Mouse (Mus musculus) myocyte (in vitro differentiated cells): ENCODE results near the gene Rapgef4.

Experiments used
- CEBPB ChIP-seq: IDR thresholded peaks from 2 replicates; pipeline ENCODE4 v1.6.1; 2011; ENCODE audit warnings: mild to moderate bottlenecking, moderate library complexity; ENCODE audit not compliant: poor library complexity, insufficient read depth, severe bottlenecking
- MAX ChIP-seq: IDR thresholded peaks from one replicate; pipeline ENCODE4 v1.6.1; 2011; ENCODE audit warnings: low read depth, mild to moderate bottlenecking, control low read depth
- MYOG ChIP-seq, 3 experiments: IDR thresholded peaks; one replicate each; pipeline ENCODE4 v1.6.1; 2011; ENCODE audit warnings: control low read depth in 2 of 3, low read depth in 2 of 3, mild to moderate bottlenecking in 2 of 3; ENCODE audit not compliant: insufficient read length in 2 of 3, control insufficient read depth in 1 of 3, insufficient read depth in 1 of 3
- POLR2A ChIP-seq: IDR thresholded peaks from one replicate; pipeline ENCODE4 v1.6.1; 2011; ENCODE audit warnings: low read depth, mild to moderate bottlenecking, control low read depth, moderate library complexity; ENCODE audit not compliant: insufficient read length
- TCF12 ChIP-seq: IDR thresholded peaks from one replicate; pipeline ENCODE4 v1.6.1; 2011; ENCODE audit warnings: mild to moderate bottlenecking, control low read depth; ENCODE audit not compliant: poor library complexity, insufficient read depth, severe bottlenecking

DNA sequence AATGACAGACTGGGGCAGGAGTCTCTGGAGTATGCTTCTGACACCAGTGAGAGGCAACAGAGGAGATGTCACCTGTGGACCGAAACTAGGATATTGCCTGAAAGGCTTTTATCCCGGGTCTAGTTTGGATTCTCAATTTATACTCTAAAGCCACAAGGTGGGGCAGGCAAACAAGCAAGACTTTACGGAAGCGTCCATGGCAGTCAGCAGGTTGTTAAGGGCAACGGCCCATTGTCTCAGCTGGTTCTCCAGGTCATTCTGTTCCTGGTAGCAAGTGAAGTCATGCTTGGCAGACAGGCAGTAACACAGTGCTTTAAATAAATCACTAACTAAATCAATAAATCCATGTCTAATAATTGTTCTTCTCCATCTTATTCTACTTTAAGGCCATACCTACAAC, 24.6 kb upstream of the Rapgef4 start:
- no peak for TF ChIP-seq POLR2A
- TF ChIP-seq MYOG (IDR thresholded peaks at IDR 0.05; ENCODE audit: control insufficient read depth in 1 of 3, insufficient read depth in 1 of 3, insufficient read length in 2 of 3, low read depth in 2 of 3): no peak
- no peak for TF ChIP-seq CEBPB
- no peak for TF ChIP-seq TCF12
- no peak for TF ChIP-seq MAX
